Mouse (Mus musculus) spleen, adult 2 months (tissue): ENCODE measurements around the gene Lrfn2.

Experiments
- CTCF ChIP-seq: fragments of 200-500 bp; IDR thresholded peaks from 2 replicates; pipeline ENCODE4 v1.5.1; 2011; ENCODE audit warnings: mild to moderate bottlenecking, inconsistent platforms; ENCODE audit not compliant: insufficient read depth, insufficient read length, insufficient replicate concordance; ENCODE audit errors: extremely low read depth
- POLR2A ChIP-seq: fragments of 200-500 bp; IDR thresholded peaks from 2 replicates; pipeline ENCODE4 v1.6.1; 2011; ENCODE audit warnings: low read depth, low read length, inconsistent platforms

- TF ChIP-seq POLR2A = no peak
- TF ChIP-seq CTCF = no peak
Observed at GRCm38 (mm10) chr17:49009384-49010073, 77.3 kb downstream of the Lrfn2 start.
